Mouse (Mus musculus) lung, adult 2 months (tissue): ENCODE results near the gene Numa1.

Experiments
- CTCF ChIP-seq: fragments of 200-500 bp; IDR thresholded peaks from 2 replicates; pipeline ENCODE4 v1.5.1; 2011; ENCODE audit warnings: mild to moderate bottlenecking, low read length, control low read depth; ENCODE audit not compliant: insufficient read depth
- POLR2A ChIP-seq: fragments of 200-500 bp; IDR thresholded peaks from 2 replicates; pipeline ENCODE4 v1.6.1; 2011; ENCODE audit warnings: low read depth, mild to moderate bottlenecking, control low read depth, low read length, borderline replicate concordance; ENCODE audit errors: extremely low read depth

- TF ChIP-seq CTCF: no peak
- TF ChIP-seq POLR2A: no peak
Observed at GRCm38 (mm10) chr7:101999461-102000151, 65.7 kb downstream of the Numa1 start.
